Mouse (Mus musculus): Measurements from ENCODE around the gene Casq2. TPM values are rescaled to one million over a fixed set of nuclear protein-coding genes. Genes with fewer than 3 reads are reported as not detected.
"Not testable (repeated sequence)": the region's sequence is repeated elsewhere in the genome, so short reads cannot be mapped to it uniquely, and the experiment has no call there.

Gene Casq2
- polyA plus RNA-seq, 1 experiment from 2014 or later = 33.8 TPM

- no peak overlapping the region for H3K27ac ChIP-seq (ENCODE audit: low read depth, low read length)
- ATAC-seq (replicated peaks; ENCODE audit: insufficient number of reproducible peaks, low FRiP score, low TSS enrichment) = 0 out of 2 replicates have a peak, but pooled peaks have one; percentile 9
- no peak overlapping the region for H3K4me2 ChIP-seq
- H3K4me3 ChIP-seq (ENCODE audit: low read depth, low read length) = no peak overlapping the region
- no peaks in the 10 kb centered on the region for H3K27me3 ChIP-seq (ENCODE audit: control insufficient read depth, insufficient read depth, low read length)
- peaks cover 5% of the 10 kb centered on the region for H3K4me1 ChIP-seq (ENCODE audit: control insufficient read depth, insufficient read depth, low read length)
- no peaks in the 10 kb centered on the region for H3K9me3 ChIP-seq (replicated peaks; ENCODE audit: control insufficient read depth, low read length)
- no peak overlapping the region for H3K9ac ChIP-seq (ENCODE audit: low read depth, low read length)
- 25% methylated on average over 4 of the region's 4 CpGs for WGBS (ENCODE audit: insufficient replicate concordance)
- H3K36me3 ChIP-seq (ENCODE audit: control insufficient read depth, insufficient read depth, low read length) = peaks cover 11% of the 10 kb centered on the region
These were observed 66.7 kb downstream of the Casq2 start for GRCm38 (mm10) chr3:102152872-102153271.

DNA sequence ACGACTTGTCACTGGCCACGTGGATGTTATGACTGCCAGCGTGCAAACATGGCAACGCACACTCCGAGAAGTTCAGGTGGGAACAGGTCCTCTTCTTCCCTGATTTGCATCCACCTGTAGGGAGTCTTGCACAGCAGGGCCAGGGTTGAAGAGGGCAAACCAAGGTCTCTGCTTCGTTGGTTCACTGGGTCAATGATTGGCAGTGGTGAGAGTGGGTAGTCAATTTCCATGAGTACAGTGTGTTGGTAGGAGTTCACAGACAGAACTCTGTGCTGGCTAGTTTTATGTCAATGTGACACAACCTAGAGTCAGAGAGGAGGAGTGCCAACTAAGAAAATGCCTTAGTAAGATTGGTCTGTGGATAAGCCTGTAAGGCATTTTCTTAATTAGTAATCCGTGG is 67.9 kb downstream of the Casq2 start:
- H3K27ac ChIP-seq (ENCODE audit: low read depth, low read length) = no peak overlapping the region

DNA sequence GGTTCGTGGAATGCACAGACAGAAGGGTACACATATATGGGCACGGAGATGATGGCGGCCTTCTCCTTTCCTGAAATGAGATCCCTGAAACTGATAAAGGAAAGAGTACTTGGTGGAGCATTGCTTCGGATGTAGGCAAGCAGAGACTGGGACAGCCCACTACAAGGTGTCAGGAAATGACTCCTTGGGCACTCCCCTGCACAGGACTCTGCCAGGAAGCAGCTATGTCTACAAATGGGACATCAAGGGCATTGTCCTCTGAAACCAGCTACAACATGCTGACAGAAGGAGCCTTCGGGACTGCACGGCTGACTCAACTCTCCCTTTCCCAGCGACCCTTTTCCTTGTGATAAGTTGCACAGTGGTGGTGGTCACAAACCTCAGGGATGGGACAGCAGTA is 70.5 kb downstream of the Casq2 start:
- H3K4me3 ChIP-seq (ENCODE audit: low read depth, low read length) = no peak overlapping the region
- WGBS (ENCODE audit: insufficient replicate concordance) = 79% methylated on average over 7 of the region's 7 CpGs
- H3K4me2 ChIP-seq = no peak overlapping the region

More for the DNA sequence above, 67.9 kb downstream of the Casq2 start:
- H3K4me1 ChIP-seq (ENCODE audit: control insufficient read depth, insufficient read depth, low read length) = peaks cover 3% of the 10 kb centered on the region
- H3K4me3 ChIP-seq (ENCODE audit: low read depth, low read length) = no peak overlapping the region
- H3K4me2 ChIP-seq = no peak overlapping the region
- ATAC-seq (replicated peaks; ENCODE audit: insufficient number of reproducible peaks, low FRiP score, low TSS enrichment) = no peak
- H3K9ac ChIP-seq (ENCODE audit: low read depth, low read length) = no peak overlapping the region
- WGBS (ENCODE audit: insufficient replicate concordance) = 89% methylated on average over 7 of the region's 7 CpGs
- H3K9me3 ChIP-seq (replicated peaks; ENCODE audit: control insufficient read depth, low read length) = no peaks in the 10 kb centered on the region
- H3K27me3 ChIP-seq (ENCODE audit: control insufficient read depth, insufficient read depth, low read length) = no peaks in the 10 kb centered on the region
- peaks cover 20% of the 10 kb centered on the region for H3K36me3 ChIP-seq (ENCODE audit: control insufficient read depth, insufficient read depth, low read length)

DNA sequence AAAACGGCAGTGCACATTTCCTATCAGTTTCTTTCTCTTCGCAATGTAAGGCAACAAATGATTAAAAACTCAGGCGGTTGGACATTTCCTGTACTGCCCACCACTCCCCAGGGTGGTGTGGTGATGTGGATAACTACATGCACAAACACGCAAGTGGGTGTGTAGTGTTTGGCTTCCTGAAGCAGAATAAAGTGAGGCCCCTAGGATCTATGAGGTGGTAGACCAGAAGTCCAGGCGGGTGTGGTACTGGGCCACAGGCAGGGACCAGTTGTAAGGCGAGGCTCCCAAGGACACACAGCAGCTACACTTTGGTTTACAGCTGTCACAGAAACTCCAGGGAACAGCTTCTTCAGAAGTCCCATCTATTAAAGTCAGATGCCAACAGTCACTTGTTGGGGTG is 71.4 kb downstream of the Casq2 start:
- Histone ChIP-seq H3K4me2 (no peak overlapping the region), H3K9ac (ENCODE audit: low read depth, low read length) (no peak overlapping the region), H3K27ac (ENCODE audit: low read depth, low read length) (0 out of 2 replicates have a peak overlapping the region, but pooled peaks have one; percentile 5), H3K36me3 (ENCODE audit: control insufficient read depth, insufficient read depth, low read length) (peaks cover 37% of the 10 kb centered on the region), H3K9me3 (replicated peaks; ENCODE audit: control insufficient read depth, low read length) (no peaks in the 10 kb centered on the region), H3K4me3 (ENCODE audit: low read depth, low read length) (no peak overlapping the region), H3K4me1 (ENCODE audit: control insufficient read depth, insufficient read depth, low read length) (peaks cover 3% of the 10 kb centered on the region; the same call in 1 of the 2 replicates), H3K27me3 (ENCODE audit: control insufficient read depth, insufficient read depth, low read length) (no peaks in the 10 kb centered on the region)
- 71% methylated on average over 6 of the region's 6 CpGs for WGBS (ENCODE audit: insufficient replicate concordance)
- no peak for ATAC-seq (replicated peaks; ENCODE audit: insufficient number of reproducible peaks, low FRiP score, low TSS enrichment)

More for the DNA sequence above, 70.5 kb downstream of the Casq2 start:
- H3K9me3 ChIP-seq (replicated peaks; ENCODE audit: control insufficient read depth, low read length) = no peaks in the 10 kb centered on the region
- H3K27me3 ChIP-seq (ENCODE audit: control insufficient read depth, insufficient read depth, low read length) = no peaks in the 10 kb centered on the region
- peaks cover 6% of the 10 kb centered on the region; the same call in 1 of the 2 replicates for H3K4me1 ChIP-seq (ENCODE audit: control insufficient read depth, insufficient read depth, low read length)
- peaks cover 34% of the 10 kb centered on the region for H3K36me3 ChIP-seq (ENCODE audit: control insufficient read depth, insufficient read depth, low read length)
- no peak overlapping the region for H3K9ac ChIP-seq (ENCODE audit: low read depth, low read length)
- no peak overlapping the region for H3K27ac ChIP-seq (ENCODE audit: low read depth, low read length)
- ATAC-seq (replicated peaks; ENCODE audit: insufficient number of reproducible peaks, low FRiP score, low TSS enrichment) = no peak

DNA sequence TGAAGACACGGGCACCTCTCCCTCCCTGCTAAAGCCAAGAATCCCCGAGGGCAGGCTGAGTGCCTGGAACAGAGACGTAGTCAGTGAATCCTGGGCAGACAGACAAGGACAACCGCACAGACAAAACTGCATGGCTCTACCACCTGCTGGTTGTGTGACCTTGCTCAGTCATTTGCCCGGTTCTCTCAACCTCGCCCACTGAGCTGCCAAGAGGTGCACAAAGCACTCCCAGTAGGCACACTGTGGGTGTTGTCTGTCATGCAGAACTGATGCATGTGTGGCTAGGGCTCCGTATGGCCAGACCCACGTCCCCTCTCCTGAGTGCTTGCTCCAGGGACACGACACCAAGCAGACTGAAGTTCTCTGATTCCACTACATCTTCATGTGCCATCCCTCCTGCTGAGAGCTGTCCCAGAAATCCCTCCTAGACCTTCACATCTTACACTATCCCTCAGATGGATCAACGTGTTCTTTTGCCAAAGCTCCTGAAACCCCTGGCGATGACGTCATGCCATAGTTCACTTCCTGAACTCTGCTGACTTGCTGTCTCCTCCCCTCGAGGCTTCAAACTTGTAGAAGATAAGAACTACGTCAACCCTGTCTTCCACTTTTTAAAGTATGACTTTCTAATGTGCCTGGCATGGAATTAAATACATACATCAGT is 72.7 kb downstream of the Casq2 start:
- Histone ChIP-seq H3K9me3 (replicated peaks; ENCODE audit: control insufficient read depth, low read length) (no peaks in the 10 kb centered on the region), H3K27me3 (ENCODE audit: control insufficient read depth, insufficient read depth, low read length) (no peaks in the 10 kb centered on the region), H3K36me3 (ENCODE audit: control insufficient read depth, insufficient read depth, low read length) (peaks cover 46% of the 10 kb centered on the region), H3K4me2 (no peak overlapping the region), H3K4me1 (ENCODE audit: control insufficient read depth, insufficient read depth, low read length) (0 out of 2 replicates have a peak, but pooled peaks cover 3% of the 10 kb centered on the region), H3K4me3 (ENCODE audit: low read depth, low read length) (no peak overlapping the region), H3K9ac (ENCODE audit: low read depth, low read length) (no peak overlapping the region), H3K27ac (ENCODE audit: low read depth, low read length) (no peak overlapping the region)
- ATAC-seq (replicated peaks; ENCODE audit: insufficient number of reproducible peaks, low FRiP score, low TSS enrichment) = 0 out of 2 replicates have a peak, but pooled peaks have one; percentile 13
- WGBS (ENCODE audit: insufficient replicate concordance) = 76% methylated on average over 14 of the region's 14 CpGs

DNA sequence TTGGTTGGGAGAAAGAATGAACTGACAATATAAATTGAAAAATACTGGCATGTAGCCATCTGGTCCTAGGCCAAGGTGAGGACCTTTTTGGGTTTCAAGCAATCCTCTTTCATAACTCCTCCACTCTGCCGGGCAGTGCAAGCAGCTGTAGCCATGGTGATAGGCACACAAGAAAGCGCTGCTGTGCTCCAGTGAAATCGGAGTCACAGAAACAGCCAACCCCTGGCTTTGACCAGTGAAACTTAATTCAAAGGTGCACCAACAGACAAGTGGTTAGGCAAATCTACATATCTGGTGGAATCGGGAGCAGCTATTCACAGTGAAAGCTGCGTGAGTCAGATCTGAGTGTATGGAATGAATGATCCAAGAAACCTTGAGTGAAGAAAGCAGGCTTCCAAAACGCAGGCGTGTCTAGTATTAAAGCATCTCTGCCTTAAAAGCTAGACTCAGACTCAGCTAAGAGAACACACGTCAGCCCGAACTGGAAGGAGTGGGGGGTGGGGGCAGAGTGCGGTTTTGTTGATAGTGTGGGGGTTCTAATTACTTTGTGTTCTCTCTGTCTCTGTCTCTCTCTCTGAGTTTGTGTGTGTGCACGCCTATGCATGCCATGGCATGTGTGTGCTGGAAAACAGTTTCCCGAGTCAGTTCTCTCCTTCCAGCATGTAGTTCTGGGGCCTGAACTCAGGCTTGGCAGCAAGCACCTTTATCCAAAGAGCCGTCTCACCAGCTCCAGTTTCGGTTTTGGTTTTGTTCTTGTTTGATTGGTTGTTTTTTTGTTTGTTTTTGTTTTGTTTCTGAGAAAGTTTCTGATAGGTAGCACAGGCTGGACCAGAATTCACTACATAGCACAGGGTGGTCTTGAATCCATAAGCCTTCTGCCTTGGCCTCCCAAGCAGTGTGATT is 73.5 kb downstream of the Casq2 start:
- Histone ChIP-seq H3K4me3 (ENCODE audit: low read depth, low read length) (no peak overlapping the region), H3K4me1 (ENCODE audit: control insufficient read depth, insufficient read depth, low read length) (0 out of 2 replicates have a peak, but pooled peaks cover 3% of the 10 kb centered on the region), H3K27me3 (ENCODE audit: control insufficient read depth, insufficient read depth, low read length) (no peaks in the 10 kb centered on the region), H3K9me3 (replicated peaks; ENCODE audit: control insufficient read depth, low read length) (no peaks in the 10 kb centered on the region), H3K36me3 (ENCODE audit: control insufficient read depth, insufficient read depth, low read length) (peaks cover 49% of the 10 kb centered on the region), H3K4me2 (no peak overlapping the region; the same call in 1 of the 2 replicates), H3K9ac (ENCODE audit: low read depth, low read length) (no peak overlapping the region), H3K27ac (ENCODE audit: low read depth, low read length) (no peak overlapping the region)
- 72% methylated on average over 14 of the region's 14 CpGs for WGBS (ENCODE audit: insufficient replicate concordance)
- ATAC-seq (replicated peaks; ENCODE audit: insufficient number of reproducible peaks, low FRiP score, low TSS enrichment) = no peak

GRCm38 (mm10) chr3:102163861-102164260 is 77.6 kb downstream of the Casq2 start:
- not testable (repeated sequence) for H3K9me3 ChIP-seq (replicated peaks; ENCODE audit: control insufficient read depth, low read length); H3K27ac ChIP-seq (ENCODE audit: low read depth, low read length); ATAC-seq (replicated peaks; ENCODE audit: insufficient number of reproducible peaks, low FRiP score, low TSS enrichment); H3K9ac ChIP-seq (ENCODE audit: low read depth, low read length); H3K27me3 ChIP-seq (ENCODE audit: control insufficient read depth, insufficient read depth, low read length)
- Histone ChIP-seq H3K36me3 (ENCODE audit: control insufficient read depth, insufficient read depth, low read length) (peaks cover 31% of the 10 kb centered on the region), H3K4me1 (ENCODE audit: control insufficient read depth, insufficient read depth, low read length) (peaks cover 24% of the 10 kb centered on the region), H3K4me2 (peak overlapping the region; percentile 49), H3K4me3 (ENCODE audit: low read depth, low read length) (peak overlapping the region; percentile 26; the same call in 1 of the 2 replicates)
- WGBS (ENCODE audit: insufficient replicate concordance) = 81% methylated on average over 1 of the region's 1 CpGs

- H3K36me3 ChIP-seq (ENCODE audit: control insufficient read depth, insufficient read depth, low read length) = peaks cover 29% of the 10 kb centered on the region
- no peaks in the 10 kb centered on the region for H3K27me3 ChIP-seq (ENCODE audit: control insufficient read depth, insufficient read depth, low read length)
- peaks cover 30% of the 10 kb centered on the region for H3K4me1 ChIP-seq (ENCODE audit: control insufficient read depth, insufficient read depth, low read length)
- H3K27ac ChIP-seq (ENCODE audit: low read depth, low read length) = peak overlapping the region; percentile 78; the same call in 1 of the 2 replicates
- peak overlapping the region; percentile 64; the same call in 1 of the 2 replicates for H3K9ac ChIP-seq (ENCODE audit: low read depth, low read length)
- peak overlapping the region; percentile 26 for H3K4me3 ChIP-seq (ENCODE audit: low read depth, low read length)
- WGBS (ENCODE audit: insufficient replicate concordance) = 67% methylated on average over 4 of the region's 4 CpGs
- H3K9me3 ChIP-seq (replicated peaks; ENCODE audit: control insufficient read depth, low read length) = no peaks in the 10 kb centered on the region
- ATAC-seq (replicated peaks; ENCODE audit: insufficient number of reproducible peaks, low FRiP score, low TSS enrichment) = no peak
- peak overlapping the region; percentile 49 for H3K4me2 ChIP-seq
These were observed 78.7 kb downstream of the Casq2 start for GRCm38 (mm10) chr3:102164911-102165310.
